Mouse (Mus musculus): ENCODE results near the gene Znhit2.

Gene Znhit2

DNA sequence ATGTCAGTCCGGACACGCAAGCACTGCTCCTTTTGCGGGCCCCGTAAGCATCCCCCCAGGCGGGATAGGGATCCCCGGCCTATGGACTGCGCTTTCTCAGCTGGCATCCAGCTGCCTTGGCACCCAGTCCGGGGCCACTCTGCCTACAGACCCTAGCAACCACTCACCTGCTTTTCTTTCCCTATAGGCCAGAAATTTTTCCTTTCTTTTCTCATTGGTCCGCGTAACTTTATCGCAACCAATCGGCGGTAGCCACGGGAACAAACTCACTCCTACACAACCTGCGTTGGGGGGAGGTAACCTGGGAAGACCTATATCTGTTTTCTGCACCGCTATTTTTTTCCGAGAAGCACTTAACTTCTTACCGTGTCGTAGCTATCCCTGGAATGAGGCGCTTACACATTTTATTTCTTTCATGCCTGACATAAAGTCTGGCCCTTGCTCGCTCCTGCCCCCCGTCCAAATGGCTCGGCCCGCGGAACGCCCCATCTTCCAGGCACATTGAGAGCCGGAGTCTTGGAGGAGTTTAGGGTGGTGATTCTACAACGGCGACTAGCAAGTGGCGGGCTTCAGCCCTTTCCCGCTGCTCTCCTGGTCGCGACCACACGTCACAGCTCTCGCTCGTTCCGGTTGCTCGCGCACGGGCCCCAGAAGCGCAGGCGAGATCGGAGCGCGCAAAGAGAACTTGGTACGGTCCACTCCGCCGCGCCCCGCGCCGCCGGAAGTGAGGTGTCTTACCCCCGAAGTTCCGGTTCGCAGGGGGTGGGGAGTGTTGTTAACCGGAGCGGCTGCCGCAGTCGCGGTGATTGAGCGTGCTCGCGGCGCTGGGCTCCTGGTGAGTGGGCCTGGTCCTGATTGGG, 14.5 kb upstream of the Znhit2 start, which contains the start of gene Syvn1:
Gene Syvn1 (plus strand): TSS at position 283 of the 860 bp plus-strand sequence.
- peak; percentile 89 for DNase-seq (ENCODE audit: low spot score)

DNA sequence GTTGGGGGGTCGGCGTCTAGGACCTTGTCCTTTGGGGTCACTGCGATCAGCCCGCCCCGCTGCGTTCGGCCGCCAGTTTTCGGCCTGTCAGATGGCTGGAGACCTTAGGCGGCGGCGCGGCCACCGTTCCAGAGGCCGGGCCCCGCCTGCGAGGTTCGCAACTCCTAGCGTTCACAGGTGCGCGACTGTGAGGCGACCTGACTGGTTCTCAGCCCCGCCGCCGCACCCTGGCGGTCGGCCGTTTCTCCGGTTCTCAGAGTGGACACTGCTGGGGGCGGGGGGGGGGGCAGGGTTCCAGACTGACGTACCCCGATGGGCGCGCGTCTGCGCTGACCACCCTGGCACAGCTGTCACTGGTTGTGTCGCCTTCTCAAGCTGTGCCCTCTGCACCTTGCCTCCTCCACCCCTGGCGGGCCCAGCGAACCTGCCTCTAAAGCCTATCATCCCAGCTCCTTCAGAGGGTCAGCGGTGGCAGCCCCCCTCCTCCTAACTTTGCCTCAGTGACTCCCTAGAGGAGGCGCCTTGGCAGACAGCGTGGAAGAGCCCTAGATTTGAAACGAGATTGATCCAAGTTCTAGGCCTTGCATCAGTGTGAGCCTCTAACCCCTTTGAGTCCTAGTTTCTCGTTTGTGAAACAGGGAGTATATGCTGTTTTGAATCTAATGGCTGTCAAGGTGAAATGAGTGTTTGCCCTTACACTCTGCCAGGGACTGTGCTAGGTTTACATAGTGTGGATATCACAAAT, 13.7 kb upstream of the Znhit2 start:
- DNase-seq (ENCODE audit: low spot score): no peak

GRCm38 (mm10) chr19:6047899-6048166, 13.2 kb upstream of the Znhit2 start:
- DNase-seq (ENCODE audit: low spot score): no peak

- no peak for DNase-seq (ENCODE audit: low spot score)
Measured at GRCm38 (mm10) chr19:6048681-6049410, 12.1 kb upstream of the Znhit2 start.

DNA sequence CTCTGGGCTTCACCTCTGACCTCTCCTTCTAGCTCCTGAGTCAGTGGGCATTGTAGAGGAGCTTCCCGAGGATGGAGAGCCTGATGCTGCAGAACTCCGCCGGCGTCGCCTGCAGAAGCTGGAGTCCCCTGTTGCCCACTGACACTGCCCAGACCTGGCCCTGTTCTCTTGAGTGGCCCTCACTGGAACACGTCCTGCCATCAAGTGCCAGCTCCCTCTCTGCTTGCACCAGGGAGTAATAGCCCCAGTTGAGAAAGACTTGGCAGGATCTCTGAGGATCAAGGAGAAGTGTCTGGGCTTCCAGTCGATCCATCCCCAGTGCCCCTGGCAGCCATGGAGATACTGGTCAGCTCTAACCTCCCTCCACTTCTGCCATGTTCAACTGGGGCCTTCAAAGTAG, 8.5 kb upstream of the Znhit2 start:
- no peak for DNase-seq (ENCODE audit: low spot score)

- DNase-seq (ENCODE audit: low spot score): no peak
Measured at GRCm38 (mm10) chr19:6054296-6054695, 6.7 kb upstream of the Znhit2 start.

- no peak for DNase-seq (ENCODE audit: low spot score)
Measured at GRCm38 (mm10) chr19:6056696-6057095, 4.3 kb upstream of the Znhit2 start.

GRCm38 (mm10) chr19:6057313-6058096, 3.5 kb upstream of the Znhit2 start, which contains the start of the genes Mrpl49 and Fau:
Mrpl49 (minus strand) TSS chr19:6057785.
Fau (plus strand) TSS chr19:6057844.
- peak; percentile 100 for DNase-seq (ENCODE audit: low spot score)

GRCm38 (mm10) chr19:6058513-6058912, 2.5 kb upstream of the Znhit2 start:
- DNase-seq (ENCODE audit: low spot score): no peak

GRCm38 (mm10) chr19:6058966-6059365, 2.0 kb upstream of the Znhit2 start:
- no peak for DNase-seq (ENCODE audit: low spot score)

DNA sequence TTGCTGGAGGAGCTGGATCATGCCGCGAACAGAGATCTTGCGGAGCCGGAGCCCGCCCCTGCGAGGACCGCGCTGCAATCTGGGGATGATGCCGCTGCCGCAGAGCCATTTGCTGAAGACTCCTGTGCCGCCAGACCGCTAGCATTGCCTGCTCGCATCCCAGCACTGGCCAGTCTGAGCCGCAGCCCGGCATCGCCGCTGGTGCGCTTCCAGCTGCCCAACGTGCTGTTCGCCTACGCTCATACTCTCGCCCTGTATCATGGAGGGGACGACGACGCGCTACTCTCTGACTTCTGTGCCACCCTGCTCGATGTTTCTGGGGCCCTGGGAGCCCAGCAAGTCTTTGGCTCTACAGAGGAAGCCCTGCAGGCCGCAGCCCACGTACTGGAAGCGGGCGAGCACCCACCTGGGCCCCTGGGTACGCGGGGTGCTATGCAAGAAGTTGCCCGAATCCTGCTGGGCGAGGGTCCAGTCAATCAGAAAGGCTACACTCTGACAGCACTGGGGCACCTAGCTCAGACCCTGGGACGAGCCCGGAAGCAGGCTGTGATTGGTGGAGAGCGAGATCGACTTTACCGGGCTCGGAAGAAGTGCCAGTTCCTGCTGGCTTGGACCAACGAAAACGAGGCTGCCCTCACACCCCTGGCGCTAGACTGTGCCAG, 780 bp downstream of the Znhit2 start:
- no peak for DNase-seq (ENCODE audit: low spot score)

- DNase-seq (ENCODE audit: low spot score): no peak
Measured at GRCm38 (mm10) chr19:6062418-6062817, 1.4 kb downstream of the Znhit2 start.

GRCm38 (mm10) chr19:6063081-6063480, 2.1 kb downstream of the Znhit2 start:
- no peak for DNase-seq (ENCODE audit: low spot score)

- DNase-seq (ENCODE audit: low spot score): no peak
Measured at GRCm38 (mm10) chr19:6066571-6066970, 5.6 kb downstream of the Znhit2 start.

- DNase-seq (ENCODE audit: low spot score): peak; percentile 90
Measured at GRCm38 (mm10) chr19:6067011-6067723, 6.2 kb downstream of the Znhit2 start.

- DNase-seq (ENCODE audit: low spot score): peak; percentile 89
Measured at GRCm38 (mm10) chr19:6067724-6068415, 6.9 kb downstream of the Znhit2 start, which contains the start of gene Tm7sf2. Tm7sf2 (minus strand) TSS chr19:6068373.

- no peak for DNase-seq (ENCODE audit: low spot score)
Measured at GRCm38 (mm10) chr19:6068951-6069350, 8.0 kb downstream of the Znhit2 start.

GRCm38 (mm10) chr19:6069851-6070250, 8.9 kb downstream of the Znhit2 start:
- no peak for DNase-seq (ENCODE audit: low spot score)

DNA sequence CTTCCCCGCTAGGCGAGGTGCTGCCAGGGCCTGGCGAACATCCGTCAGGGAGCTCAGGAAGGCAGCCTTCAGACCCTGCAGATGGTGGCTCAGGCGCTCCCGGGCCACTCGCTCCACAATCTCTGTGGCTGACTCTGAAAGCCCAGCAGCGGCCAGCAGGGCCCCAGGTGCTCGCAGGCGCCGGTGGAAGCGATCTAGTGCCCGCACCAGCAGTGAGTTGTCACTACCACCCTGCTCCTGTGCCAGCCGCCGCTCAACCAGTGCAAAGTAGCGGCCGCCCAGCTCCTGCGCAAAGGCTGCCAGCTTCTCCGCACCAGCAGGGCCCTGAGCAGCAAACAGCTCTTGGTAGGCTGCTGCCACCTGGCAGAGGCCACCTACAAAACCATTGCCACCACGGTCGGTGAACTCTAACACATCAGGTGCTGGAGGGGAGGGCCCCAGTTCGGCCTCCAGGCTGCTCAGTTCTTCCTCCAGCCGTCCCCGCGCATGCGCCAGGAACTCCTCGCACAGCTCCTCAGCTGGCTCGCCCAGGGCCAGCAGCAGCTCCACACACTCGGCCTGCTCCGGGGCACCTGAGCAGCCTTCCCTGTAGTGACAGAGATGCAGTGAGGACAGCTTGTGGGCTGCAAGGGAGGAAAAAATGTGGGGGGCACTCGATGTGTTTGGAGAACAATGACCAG, 9.7 kb downstream of the Znhit2 start:
- no peak for DNase-seq (ENCODE audit: low spot score)
